Mouse (Mus musculus) midbrain, postnatal 0 days (tissue): ENCODE results near the gene Kcnn1. TPM values are rescaled to one million over a fixed set of nuclear protein-coding genes. Genes with fewer than 3 reads are reported as not detected.

Experiments used
- ATAC-seq: fragments of 200-750 bp; cut with Nextera tagmentation; 2 replicates; pipeline ENCODE4 v1.8.0; 2017; ENCODE audit warnings: moderate number of reproducible peaks, mild to moderate bottlenecking, moderate TSS enrichment, moderate library complexity; ENCODE audit not compliant: low FRiP score
- DNase-seq: peaks from one replicate; pipeline ENCODE4 v3.0.0-alpha.2; 2015; ENCODE audit warnings: low spot score
- H3K27ac ChIP-seq: fragments of 300-500 bp; sonication (generic); 2 replicates; pipeline ENCODE4 v1.5.1; 2014; ENCODE audit warnings: low read depth, mild to moderate bottlenecking, low read length, mixed read lengths
- H3K27me3 ChIP-seq: fragments of 300-500 bp; sonication (generic); 2 replicates; pipeline ENCODE4 v1.6.1; 2014; ENCODE audit warnings: low read length, control low read depth, mixed read lengths; ENCODE audit not compliant: insufficient read depth
- H3K36me3 ChIP-seq: fragments of 300-500 bp; sonication (generic); 2 replicates; pipeline ENCODE4 v1.6.1; 2014; ENCODE audit warnings: low read length, control low read depth, mixed read lengths; ENCODE audit not compliant: insufficient read depth
- H3K4me1 ChIP-seq: fragments of 300-500 bp; sonication (generic); 2 replicates; pipeline ENCODE4 v1.6.1; 2014; ENCODE audit warnings: mild to moderate bottlenecking, control low read depth, antibody characterized with exemption, low read length, mixed read lengths; ENCODE audit not compliant: insufficient read depth
- H3K4me2 ChIP-seq: fragments of 300-500 bp; sonication (generic); 2 replicates; pipeline ENCODE4 v1.6.1; 2014; ENCODE audit warnings: low read depth, mild to moderate bottlenecking, low read length, mixed read lengths; ENCODE audit not compliant: poor library complexity, severe bottlenecking
- H3K4me3 ChIP-seq: fragments of 300-500 bp; sonication (generic); 2 replicates; pipeline ENCODE4 v1.5.1; 2014; ENCODE audit warnings: low read depth, mild to moderate bottlenecking, low read length, moderate library complexity
- H3K9ac ChIP-seq: fragments of 300-500 bp; sonication (generic); replicated peaks from 2 replicates; pipeline ENCODE4 v1.6.1; 2014; ENCODE audit warnings: mild to moderate bottlenecking, low read length, moderate library complexity, mixed read lengths; ENCODE audit not compliant: poor library complexity, severe bottlenecking
- H3K9me3 ChIP-seq: fragments of 300-500 bp; sonication (generic); 2 replicates; pipeline ENCODE4 v1.6.1; 2016; ENCODE audit warnings: low read length, control low read depth
- CTCF ChIP-seq: IDR thresholded peaks from 2 replicates; pipeline ENCODE4 v1.5.1; 2016; ENCODE audit warnings: antibody characterized with exemption, mild to moderate bottlenecking
- WGBS: fragments of 180-500 bp; shearing (Covaris S2); extraction: QIAGEN DNeasy Blood & Tissue Kit; methylation state at CpG from one replicate; pipeline ENCODE4 v1.1.7; 2014; 5-methylcytosine and 5-hydroxymethylcytosine counted together
- microRNA-seq: library from miRNA; unstranded; fragments of <30 nt; microRNA quantifications from one replicate; pipeline ENCODE4, GENCODE M21; 2016; ENCODE audit warnings: borderline number of aligned reads
- polyA plus RNA-seq: library from polyadenylated mRNA; unstranded; fragments of >200 nt; fragmentation: Nextera tagmentation; extraction: Ambion mirVana; gene quantifications from 2 replicates; pipeline ENCODE4 v1.2.1, GENCODE M21; 2015
- total RNA-seq: library from RNA; depleted of rRNA; stranded (reverse); fragments of >200 nt; gene quantifications from 2 replicates; pipeline ENCODE4 v1.2.3, GENCODE M21; 2014; rRNA removed

Kcnn1 gene
- total and polyA plus RNA-seq, 2 experiments from 2014 or later, result 10.0 to 32.8 TPM

DNA sequence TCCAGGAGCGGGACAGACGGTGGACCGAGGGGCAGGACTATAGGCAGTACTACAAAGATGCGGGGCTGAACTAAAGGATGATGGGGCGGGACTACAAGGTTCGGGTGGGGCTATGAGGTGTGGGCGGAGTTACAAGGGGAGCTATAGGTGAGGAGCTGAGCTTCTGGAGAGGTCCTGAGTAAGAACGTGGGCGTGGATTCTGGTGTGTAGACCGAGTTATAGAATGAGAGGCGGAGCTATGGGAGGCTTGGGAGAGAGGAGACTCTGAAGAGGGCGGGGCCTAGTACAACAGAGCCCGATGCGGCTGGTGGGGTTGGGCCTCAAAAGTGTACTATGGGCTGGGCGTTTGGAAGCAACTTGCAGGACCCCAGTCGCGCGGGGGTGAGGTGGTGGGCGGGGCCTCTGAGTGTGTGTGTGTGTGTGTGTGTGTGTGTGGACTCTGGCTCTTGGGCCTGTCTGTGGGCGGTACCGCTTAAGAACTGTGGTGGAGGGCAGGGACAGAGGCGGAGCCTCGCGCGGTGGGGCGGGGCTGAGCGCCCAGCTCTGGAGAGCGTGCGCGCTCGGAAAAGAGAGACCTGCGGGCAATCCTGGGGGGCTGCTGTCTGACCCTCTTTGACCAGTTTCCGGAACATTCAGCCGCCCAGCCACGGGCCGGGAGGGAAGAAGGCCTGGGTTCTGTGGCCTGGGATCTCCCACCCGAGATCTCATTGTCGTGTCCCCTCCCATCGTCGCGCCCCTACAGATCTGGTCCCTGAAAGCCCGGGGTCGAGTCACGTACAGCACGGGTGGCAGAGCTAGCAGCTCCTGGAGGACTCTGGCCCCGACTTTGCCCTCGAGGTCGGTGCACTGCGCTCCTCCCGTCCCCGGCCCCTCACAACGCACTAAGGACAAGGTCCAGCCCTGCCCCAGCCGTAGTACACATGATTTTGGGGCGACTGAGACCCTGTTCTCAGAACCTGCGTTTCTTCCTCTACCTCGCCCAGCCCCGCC, 65.7 kb downstream of the Kcnn1 start:
- Histone ChIP-seq H3K27me3 (0 out of 2 replicates have a peak, but pooled peaks cover 5% of the 10 kb centered on the region), H3K4me1 (peaks cover 3% of the 10 kb centered on the region), H3K27ac (0 out of 2 replicates have a peak overlapping the region, but pooled peaks have one; percentile 19), H3K4me2 (peak overlapping the region; percentile 90), H3K36me3 (no peaks in the 10 kb centered on the region), H3K4me3 (peak overlapping the region; percentile 54), H3K9me3 (no peaks in the 10 kb centered on the region), H3K9ac (peak overlapping the region; percentile 64)
- ATAC-seq, result peak; percentile 77
- under 1% methylated on average over 54 of the region's 57 CpGs for WGBS
- TF ChIP-seq CTCF, result no peak
- DNase-seq, result peak; percentile 93

DNA sequence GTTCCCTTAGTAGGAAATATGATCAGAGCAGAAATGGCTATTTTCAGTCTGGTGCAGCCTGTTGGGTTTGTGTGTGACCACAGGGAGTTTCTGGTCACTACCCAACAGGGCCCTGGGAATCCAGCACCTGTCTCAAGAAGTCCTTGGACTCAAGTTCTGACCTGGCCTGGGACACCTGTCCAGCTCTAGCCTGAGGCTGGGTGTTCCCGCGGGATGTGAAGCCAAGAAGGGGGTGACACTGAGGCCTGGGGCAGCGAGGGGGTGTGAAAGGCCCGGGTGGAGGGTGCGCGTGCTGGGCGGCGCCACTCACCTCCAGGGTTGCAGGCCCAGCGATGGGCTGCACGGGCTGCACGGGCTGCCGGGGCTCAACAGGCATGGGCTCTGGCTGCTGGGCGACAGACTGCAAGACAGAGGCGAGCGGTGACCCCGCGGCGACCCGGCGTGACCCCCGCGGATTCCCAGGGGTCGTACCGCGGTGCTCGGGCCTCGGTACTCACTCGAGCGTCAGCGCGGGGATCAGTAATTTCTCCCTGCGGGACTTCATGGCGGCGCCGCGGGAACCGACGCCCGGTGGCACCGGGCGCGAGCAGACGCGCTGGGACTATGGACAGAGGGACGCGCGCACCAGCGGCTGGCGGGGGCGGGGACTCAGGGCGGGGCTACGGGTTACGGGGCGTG, 66.5 kb downstream of the Kcnn1 start:
- H3K9me3 ChIP-seq, result no peaks in the 10 kb centered on the region
- H3K4me2 ChIP-seq, result peak overlapping the region; percentile 90
- no peaks in the 10 kb centered on the region for H3K36me3 ChIP-seq
- DNase-seq (no peak), ATAC-seq (no peak)
- 0 out of 2 replicates have a peak, but pooled peaks cover 5% of the 10 kb centered on the region for H3K27me3 ChIP-seq
- peak overlapping the region; percentile 54 for H3K4me3 ChIP-seq
- peaks cover 8% of the 10 kb centered on the region for H3K4me1 ChIP-seq
- H3K27ac ChIP-seq, result peak overlapping the region; percentile 55
- WGBS, result 1% methylated on average over 51 of the region's 54 CpGs
- peak overlapping the region; percentile 64 for H3K9ac ChIP-seq
- TF ChIP-seq CTCF, result no peak

GRCm38 (mm10) chr8:70795370-70795769, 67.7 kb downstream of the Kcnn1 start:
- 89% methylated on average over 2 of the region's 2 CpGs for WGBS
- Histone ChIP-seq H3K27me3 (0 out of 2 replicates have a peak, but pooled peaks cover 5% of the 10 kb centered on the region), H3K27ac (peak overlapping the region; percentile 32; the same call in 1 of the 2 replicates), H3K9ac (no peak overlapping the region), H3K4me2 (no peak overlapping the region), H3K36me3 (no peaks in the 10 kb centered on the region), H3K9me3 (no peaks in the 10 kb centered on the region), H3K4me1 (peaks cover 16% of the 10 kb centered on the region), H3K4me3 (no peak overlapping the region)
- DNase-seq (no peak), ATAC-seq (no peak)
- peak; percentile 54 for TF ChIP-seq CTCF

GRCm38 (mm10) chr8:70794215-70794614, 68.8 kb downstream of the Kcnn1 start:
- Histone ChIP-seq H3K27ac (no peak overlapping the region), H3K27me3 (0 out of 2 replicates have a peak, but pooled peaks cover 5% of the 10 kb centered on the region), H3K9me3 (no peaks in the 10 kb centered on the region), H3K4me1 (peaks cover 16% of the 10 kb centered on the region), H3K4me3 (no peak overlapping the region), H3K36me3 (no peaks in the 10 kb centered on the region; the same call in 1 of the 2 replicates), H3K4me2 (no peak overlapping the region), H3K9ac (no peak overlapping the region)
- no peak for TF ChIP-seq CTCF
- no peak for DNase-seq
- WGBS, result 87% methylated on average over 2 of the region's 2 CpGs
- ATAC-seq, result no peak

GRCm38 (mm10) chr8:70792700-70793099, 70.4 kb downstream of the Kcnn1 start:
- H3K27me3 ChIP-seq, result no peaks in the 10 kb centered on the region

More at GRCm38 (mm10) chr8:70792700-70793099, 70.4 kb downstream of the Kcnn1 start:
- Histone ChIP-seq H3K4me2 (peak overlapping the region; percentile 76), H3K9me3 (no peaks in the 10 kb centered on the region), H3K36me3 (peaks cover 9% of the 10 kb centered on the region), H3K9ac (peak overlapping the region; percentile 89), H3K4me3 (peak overlapping the region; percentile 65), H3K4me1 (peaks cover 16% of the 10 kb centered on the region), H3K27ac (peak overlapping the region; percentile 86)
- DNase-seq (peak; percentile 82), ATAC-seq (no peak; the same call in 1 of the 2 replicates)
- under 1% methylated on average over 20 of the region's 20 CpGs for WGBS
- peak; percentile 34; the same call in 1 of the 2 replicates for TF ChIP-seq CTCF

Small RNA genes lying within 50 kb of the gene (microRNA-seq; reads per million reads assigned to microRNA genes)
- gene Mir7067 (not detected), gene Mir7240 (1.0 reads per million)

Other genes starting within 250 kb of the Kcnn1 start
- gene Lrrc25, start 247.1 kb downstream of the Kcnn1 start, total RNA-seq, result 1.8 and 2.2 TPM in 2 replicates
- 0.74 and 1.4 TPM in 2 replicates for gene Lrrc25, start 247.1 kb downstream of the Kcnn1 start, polyA plus RNA-seq
- 0.22 and 1.8 TPM in 2 replicates for gene Gdf15, start 230.8 kb downstream of the Kcnn1 start, total RNA-seq
- gene Gdf15, start 230.8 kb downstream of the Kcnn1 start, polyA plus RNA-seq, result 0.26 and 0.32 TPM in 2 replicates
- gene Pgpep1, start 202.9 kb downstream of the Kcnn1 start, total RNA-seq, result 40.2 and 60.6 TPM in 2 replicates
- 37.6 and 50.6 TPM in 2 replicates for gene Pgpep1, start 202.9 kb downstream of the Kcnn1 start, polyA plus RNA-seq
- 140 and 312 TPM in 2 replicates for gene Lsm4, start 190.0 kb downstream of the Kcnn1 start, total RNA-seq
- gene Lsm4, start 190.0 kb downstream of the Kcnn1 start, polyA plus RNA-seq, result 157 and 169 TPM in 2 replicates
- gene Jund, start 164.3 kb downstream of the Kcnn1 start, total RNA-seq, result 470 and 553 TPM in 2 replicates
- gene Jund, start 164.3 kb downstream of the Kcnn1 start, polyA plus RNA-seq, result 91.0 and 99.3 TPM in 2 replicates
- gene Iqcn, start 159.8 kb downstream of the Kcnn1 start, total RNA-seq, result 0.22 TPM in 1 of 2 replicates, not detected in the other
- gene Iqcn, start 159.8 kb downstream of the Kcnn1 start, polyA plus RNA-seq, result 0.06 and 0.07 TPM in 2 replicates
- not detected in 2 replicates for gene Gm3336, start 144.7 kb downstream of the Kcnn1 start, total RNA-seq
- not detected in 2 replicates for gene Gm3336, start 144.7 kb downstream of the Kcnn1 start, polyA plus RNA-seq
- 0.77 and 1.5 TPM in 2 replicates for gene Pde4c, start 139.5 kb downstream of the Kcnn1 start, total RNA-seq
- 0.21 and 0.39 TPM in 2 replicates for gene Pde4c, start 139.5 kb downstream of the Kcnn1 start, polyA plus RNA-seq
- gene Rab3a, start 108.6 kb downstream of the Kcnn1 start, total RNA-seq, result 649 and 670 TPM in 2 replicates
- 726 and 813 TPM in 2 replicates for gene Rab3a, start 108.6 kb downstream of the Kcnn1 start, polyA plus RNA-seq
- gene Mpv17l2, start 102.3 kb downstream of the Kcnn1 start, total RNA-seq, result 27.8 and 29.2 TPM in 2 replicates
- gene Mpv17l2, start 102.3 kb downstream of the Kcnn1 start, polyA plus RNA-seq, result 43.7 and 45.8 TPM in 2 replicates
- gene Pik3r2, start 86.5 kb downstream of the Kcnn1 start, total RNA-seq, result 141 and 159 TPM in 2 replicates
- 102 and 113 TPM in 2 replicates for gene Pik3r2, start 86.5 kb downstream of the Kcnn1 start, polyA plus RNA-seq
- gene Mast3, start 58.2 kb downstream of the Kcnn1 start, total RNA-seq, result 33.2 and 34.1 TPM in 2 replicates
- 20.2 and 24.0 TPM in 2 replicates for gene Mast3, start 58.2 kb downstream of the Kcnn1 start, polyA plus RNA-seq
- gene Il12rb1, start 54.8 kb downstream of the Kcnn1 start, total RNA-seq, result not detected in 2 replicates
- gene Il12rb1, start 54.8 kb downstream of the Kcnn1 start, polyA plus RNA-seq, result not detected in 2 replicates
- 13.6 TPM in 2 replicates for gene Arrdc2, start 23.5 kb downstream of the Kcnn1 start, total RNA-seq
- 6.0 and 6.6 TPM in 2 replicates for gene Arrdc2, start 23.5 kb downstream of the Kcnn1 start, polyA plus RNA-seq
- 44.3 and 48.6 TPM in 2 replicates for gene Ccdc124, start 10.7 kb upstream of the Kcnn1 start, total RNA-seq
- gene Ccdc124, start 10.7 kb upstream of the Kcnn1 start, polyA plus RNA-seq, result 159 and 163 TPM in 2 replicates
- gene Slc5a5, start 29.5 kb upstream of the Kcnn1 start, total RNA-seq, result 1.2 and 2.1 TPM in 2 replicates
- gene Slc5a5, start 29.5 kb upstream of the Kcnn1 start, polyA plus RNA-seq, result 3.7 and 4.1 TPM in 2 replicates
- gene Rpl18a, start 34.2 kb upstream of the Kcnn1 start, total RNA-seq, result 1,447 and 1,819 TPM in 2 replicates
- 2,274 and 2,285 TPM in 2 replicates for gene Rpl18a, start 34.2 kb upstream of the Kcnn1 start, polyA plus RNA-seq
- 87.7 and 93.7 TPM in 2 replicates for gene Map1s, start 42.7 kb upstream of the Kcnn1 start, total RNA-seq
- 59.1 and 59.8 TPM in 2 replicates for gene Map1s, start 42.7 kb upstream of the Kcnn1 start, polyA plus RNA-seq